Comparison of ENCODE assay signal across 12 mouse cellular contexts in the genomic region with DNA sequence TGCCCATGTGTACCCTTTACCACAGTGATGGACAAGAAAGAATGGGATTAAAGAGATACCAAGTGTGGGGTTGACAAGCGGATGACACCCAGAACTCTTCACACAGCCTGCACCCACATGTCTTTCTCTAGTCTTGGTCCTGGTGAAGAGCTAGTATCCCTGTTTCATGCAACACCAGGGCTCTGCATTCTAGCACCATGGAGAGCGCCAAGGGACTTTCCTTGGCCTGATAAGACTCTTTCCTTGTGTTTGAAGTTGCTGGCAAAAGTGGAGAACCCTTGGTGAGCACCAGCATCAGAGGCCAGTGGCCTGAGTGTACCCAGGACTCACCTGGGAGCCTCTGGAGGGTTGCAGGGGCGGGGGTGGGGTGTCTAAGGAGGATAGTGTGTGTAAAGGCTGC.
DNase-seq lines count a peak whose midpoint lies in the region; ATAC-seq lines count a peak whose summit lies in the region.
"Had no signal": no experiment of that assay in that cellular context is flagged by ENCODE, and none has a peak within 500 bp of the region (broad histone marks: within the 10 kb centered on the region; RNA-seq: fewer than 3 reads in every experiment).

No protein-coding gene starts in this region.

- no peak overlapping the region for H3K9ac ChIP-seq in intestine, embryonic 14.5 days (ENCODE audit: low read length)
- H3K9ac ChIP-seq in intestine, embryonic 16.5 days (ENCODE audit: low read depth, low read length), result no peak overlapping the region
- H3K9ac ChIP-seq: embryonic facial prominence, embryonic 12.5 days; forebrain, postnatal 0 days had no signal

- no peak overlapping the region for H3K4me2 ChIP-seq in intestine, embryonic 14.5 days (ENCODE audit: low read length)
- H3K4me2 ChIP-seq in intestine, embryonic 16.5 days (ENCODE audit: low read depth, low read length), result no peak overlapping the region
- H3K4me2 ChIP-seq: embryonic facial prominence, embryonic 12.5 days had no signal

- no peak for ATAC-seq in intestine, embryonic 14.5 days (replicated peaks; ENCODE audit: low FRiP score, low TSS enrichment, low read depth)
- ATAC-seq in intestine, embryonic 16.5 days, result no peak
- ATAC-seq in granulocyte monocyte progenitor cell, adult 5-6 weeks (replicated peaks; ENCODE audit: poor library complexity, severe bottlenecking), result no peak
- ATAC-seq: forebrain, postnatal 0 days had no signal

- DNase-seq in intestine, embryonic 14.5 days (ENCODE audit: low spot score), result peak; percentile 71
- peak; percentile 29 for DNase-seq in 416B (ENCODE audit: low read depth)
- peak; percentile 70 for DNase-seq in NIH3T3 (ENCODE audit: low read depth)
- DNase-seq in hindlimb bud, embryonic 11.5 days (ENCODE audit: extremely low spot score, low read depth, low spot score), result peak; percentile 28
- DNase-seq in layer of hippocampus, adult 11-12 months (ENCODE audit: low spot score), result no peak
- DNase-seq: forebrain, postnatal 0 days; kidney, adult 18-20 months; lung, adult 2 months had no signal

- H3K4me1 ChIP-seq in intestine, embryonic 14.5 days (replicated peaks; ENCODE audit: control insufficient read depth, insufficient read depth, low read length), result no peaks in the 10 kb centered on the region
- no peaks in the 10 kb centered on the region for H3K4me1 ChIP-seq in intestine, embryonic 16.5 days (ENCODE audit: control insufficient read depth, insufficient read depth, low read length)
- H3K4me1 ChIP-seq: embryonic facial prominence, embryonic 12.5 days had no signal

- WGBS in intestine, embryonic 14.5 days, result 17% methylated on average over 3 of the region's 3 CpGs
- WGBS in intestine, embryonic 16.5 days, result 19% methylated on average over 3 of the region's 3 CpGs

- no peak overlapping the region for H3K4me3 ChIP-seq in intestine, embryonic 14.5 days (ENCODE audit: low read depth, low read length)
- no peak overlapping the region for H3K4me3 ChIP-seq in intestine, embryonic 16.5 days (ENCODE audit: low read length)
- H3K4me3 ChIP-seq: embryonic facial prominence, embryonic 12.5 days had no signal

- no peaks in the 10 kb centered on the region for H3K27me3 ChIP-seq in intestine, embryonic 14.5 days (replicated peaks; ENCODE audit: control insufficient read depth, insufficient read depth, low read length)
- no peaks in the 10 kb centered on the region for H3K27me3 ChIP-seq in intestine, embryonic 16.5 days (replicated peaks; ENCODE audit: control insufficient read depth, insufficient read depth, low read length)
- H3K27me3 ChIP-seq: embryonic facial prominence, embryonic 12.5 days had no signal

- H3K36me3 ChIP-seq in intestine, embryonic 14.5 days (ENCODE audit: control insufficient read depth, insufficient read depth, low read length), result no peaks in the 10 kb centered on the region
- no peaks in the 10 kb centered on the region for H3K36me3 ChIP-seq in intestine, embryonic 16.5 days (ENCODE audit: control insufficient read depth, insufficient read depth, low read length)
- H3K36me3 ChIP-seq: embryonic facial prominence, embryonic 12.5 days; G1E had no signal

- H3K9me3 ChIP-seq in intestine, embryonic 14.5 days (ENCODE audit: control insufficient read depth, low read length), result no peaks in the 10 kb centered on the region
- no peaks in the 10 kb centered on the region for H3K9me3 ChIP-seq in intestine, embryonic 16.5 days (ENCODE audit: control insufficient read depth, low read length)
- H3K9me3 ChIP-seq: embryonic facial prominence, embryonic 12.5 days had no signal

- H3K27ac ChIP-seq in intestine, embryonic 14.5 days (ENCODE audit: low read depth), result no peak overlapping the region
- H3K27ac ChIP-seq in intestine, embryonic 16.5 days (ENCODE audit: low read length), result no peak overlapping the region
- H3K27ac ChIP-seq: embryonic facial prominence, embryonic 12.5 days had no signal
